Mouse (Mus musculus): Measurements from ENCODE around the gene Hhat. TPM values are rescaled to one million over a fixed set of nuclear protein-coding genes. Genes with fewer than 3 reads are reported as not detected.

Gene Hhat
- total RNA-seq, 2 experiments from 2014 or later, result 1.2 to 2.3 TPM

- peak in 1 of 2 experiments; percentile 22 for DNase-seq (ENCODE audit: low spot score in 2 of 2)
Measured at GRCm38 (mm10) chr1:192651981-192652605, 118.9 kb downstream of the Hhat start.

DNA sequence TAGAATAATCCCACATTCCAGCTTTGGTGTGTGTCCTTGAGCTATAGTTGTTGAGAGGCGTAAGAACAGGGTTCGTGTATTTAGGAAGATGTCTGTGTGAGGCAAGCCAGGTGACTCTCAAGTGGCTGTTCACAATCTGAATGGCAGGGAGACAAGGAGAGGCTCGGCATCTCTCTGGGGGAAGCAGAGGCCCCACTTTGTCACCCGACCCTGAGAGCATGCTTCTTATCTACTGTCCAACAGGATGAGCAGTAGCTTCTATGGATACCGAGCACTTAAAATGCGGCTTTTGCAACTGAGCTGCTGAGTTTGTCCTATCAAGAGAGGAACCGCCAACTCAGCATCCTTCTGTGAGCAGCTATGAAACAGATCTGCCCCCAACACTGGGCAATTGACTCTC, 120.4 kb downstream of the Hhat start:
- DNase-seq (ENCODE audit: low spot score in 2 of 2), result no peak

DNA sequence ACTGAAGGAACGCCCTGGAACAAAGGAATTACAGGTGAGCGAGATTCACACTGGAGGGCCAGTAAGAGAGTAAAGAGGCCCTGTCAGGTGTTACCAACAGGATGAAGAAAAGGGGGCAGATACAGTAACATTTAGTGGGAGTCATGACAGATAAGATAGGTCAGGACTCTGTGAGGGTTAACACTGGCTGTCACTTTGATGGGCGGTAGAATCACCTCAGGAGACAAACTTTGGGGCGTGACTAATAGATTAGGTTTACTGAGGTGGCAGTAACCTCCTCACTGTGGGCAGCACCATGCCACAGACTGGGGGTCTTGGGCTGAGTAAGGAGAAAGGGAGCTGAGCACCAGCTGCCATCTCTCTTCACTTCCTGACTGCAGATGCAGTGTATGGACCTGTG, 121.0 kb downstream of the Hhat start:
- no peak for DNase-seq (ENCODE audit: low spot score in 2 of 2)

DNA sequence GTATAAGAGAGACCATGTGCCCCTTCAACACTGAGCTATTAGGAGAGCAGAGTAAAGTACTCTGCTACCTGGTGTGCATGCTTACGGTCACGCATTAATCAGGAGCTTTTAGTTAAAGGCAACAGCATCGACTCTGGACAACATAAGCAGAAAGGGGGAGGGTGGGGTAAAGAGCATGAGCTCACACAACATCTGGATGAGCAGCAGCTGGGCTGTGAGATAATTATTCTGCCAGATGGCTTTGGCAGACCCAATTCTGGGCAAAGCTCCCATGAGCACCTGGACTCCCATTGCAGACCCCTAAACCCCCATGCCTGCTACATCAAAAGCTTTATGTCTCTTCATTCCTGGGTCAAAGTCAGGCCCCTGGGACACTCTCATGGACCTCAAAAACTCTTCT, 121.8 kb downstream of the Hhat start:
- no peak for DNase-seq (ENCODE audit: low spot score in 2 of 2)

GRCm38 (mm10) chr1:192647361-192647760, 123.7 kb downstream of the Hhat start:
- DNase-seq (ENCODE audit: low spot score in 2 of 2), result no peak

DNA sequence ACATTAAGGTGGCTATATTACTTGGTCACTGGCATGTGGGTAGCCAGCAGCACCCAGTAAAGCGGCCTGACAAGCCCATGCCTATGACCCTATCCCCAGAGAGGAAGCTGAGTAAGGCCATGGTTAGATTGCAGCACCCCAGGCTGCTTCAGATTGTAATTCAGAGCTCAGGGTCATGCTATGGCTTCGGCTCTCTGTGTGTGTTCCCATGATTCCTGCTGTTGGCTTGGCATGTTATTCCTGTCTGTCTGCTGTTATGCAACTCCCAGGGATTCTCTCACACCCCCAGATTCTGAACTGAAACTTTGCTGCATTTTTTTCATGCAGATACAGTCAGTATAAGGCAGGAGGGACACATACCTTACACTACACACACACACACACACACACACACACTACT, 128.9 kb downstream of the Hhat start:
- no peak for DNase-seq (ENCODE audit: low spot score in 2 of 2)

GRCm38 (mm10) chr1:192639175-192639574, 131.8 kb downstream of the Hhat start:
- DNase-seq (ENCODE audit: low spot score in 2 of 2), result no peak

DNA sequence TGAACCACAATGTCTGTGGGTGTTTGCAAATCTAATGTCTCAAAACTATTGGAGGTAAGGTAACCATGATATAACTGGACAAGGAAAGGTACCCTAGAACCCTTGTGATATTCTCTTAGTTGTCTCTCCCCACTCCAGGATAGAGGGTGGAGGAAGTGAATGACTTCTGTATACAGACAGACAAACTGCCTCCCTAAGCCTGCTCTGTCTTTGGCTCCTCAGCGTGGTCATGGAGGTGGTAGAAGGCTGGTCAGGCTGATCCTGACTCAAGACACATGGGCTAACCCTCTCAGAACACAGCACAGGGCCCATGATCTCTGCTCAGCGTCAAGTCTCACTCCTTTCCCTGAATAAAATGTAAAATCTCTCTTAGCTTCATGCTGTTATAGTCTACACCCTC, 149.2 kb downstream of the Hhat start:
- no peak for DNase-seq (ENCODE audit: low spot score in 2 of 2)

DNA sequence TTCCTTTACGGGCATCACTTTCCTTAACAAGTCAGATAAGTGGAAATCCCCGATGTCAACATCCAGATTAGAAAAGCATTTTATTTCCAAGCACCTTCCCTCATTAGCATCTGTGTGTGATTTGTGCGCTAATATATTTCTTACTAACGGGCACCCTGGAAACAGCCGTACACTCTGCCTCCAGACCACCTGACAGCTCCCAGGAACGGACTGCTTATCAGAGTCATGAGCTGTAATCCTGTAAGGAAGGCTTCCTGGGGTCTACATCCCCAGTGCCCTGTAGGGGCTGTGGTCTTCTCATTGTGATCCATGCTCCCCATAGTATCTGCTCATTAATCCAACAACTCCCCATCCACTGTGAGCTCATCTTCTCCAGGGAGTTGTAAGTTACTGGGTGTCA, 157.8 kb downstream of the Hhat start:
- DNase-seq (ENCODE audit: low spot score in 2 of 2), result no peak

DNA sequence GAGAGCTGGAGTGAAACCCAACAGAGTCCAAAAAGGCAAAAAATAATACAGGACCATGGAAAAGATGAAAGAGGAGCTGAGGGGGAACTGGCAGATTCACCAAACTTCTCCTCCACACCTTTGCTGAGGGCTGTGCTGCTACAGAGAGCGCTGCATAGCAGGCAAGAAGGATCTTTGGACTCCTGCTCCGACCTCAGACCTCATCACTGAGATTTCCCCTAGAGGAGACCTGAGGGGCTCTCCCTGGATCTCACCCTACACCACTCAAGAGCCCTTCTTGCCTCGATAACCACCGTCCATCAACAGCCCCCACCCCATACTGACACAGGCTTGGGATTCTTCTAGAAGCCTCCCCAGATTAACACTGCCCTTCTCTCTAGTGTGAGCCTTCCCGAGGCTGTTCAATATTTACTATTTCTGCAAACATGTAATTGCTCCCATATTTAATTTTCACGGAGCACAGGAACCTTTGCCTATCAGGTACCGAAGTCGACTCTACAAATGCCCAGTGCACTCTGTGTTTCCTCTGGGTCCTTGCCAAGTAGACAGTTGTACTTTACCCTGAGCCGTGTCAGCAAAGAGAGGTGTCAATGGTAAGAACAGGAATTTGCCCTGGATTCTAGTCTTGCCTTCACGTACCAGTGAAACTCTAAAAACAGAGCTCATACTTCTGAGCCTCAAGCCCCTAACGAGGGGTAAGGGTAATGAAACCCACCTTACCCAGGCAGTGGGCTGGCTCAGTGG, 158.9 kb downstream of the Hhat start:
- no peak for DNase-seq (ENCODE audit: low spot score in 2 of 2)

DNA sequence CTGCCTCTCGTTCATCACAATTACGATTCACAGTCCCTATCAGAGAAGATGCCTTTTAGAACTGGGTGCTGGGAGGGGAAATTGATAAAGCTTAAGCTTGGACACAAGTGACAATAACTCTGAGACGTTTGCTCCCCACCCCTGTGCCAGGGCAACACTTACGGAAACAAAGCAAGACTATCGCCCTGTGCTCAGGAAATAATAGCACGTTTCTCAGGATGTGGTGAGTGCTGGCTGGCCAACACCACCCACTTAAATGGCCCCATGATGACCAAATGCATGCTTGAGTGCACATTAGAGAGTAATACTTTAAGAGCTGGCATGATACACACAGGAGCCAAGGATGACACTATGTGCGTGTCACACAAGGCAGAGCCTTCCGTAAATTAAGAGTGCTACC, 164.1 kb downstream of the Hhat start:
- DNase-seq (ENCODE audit: low spot score in 2 of 2), result no peak

GRCm38 (mm10) chr1:192604413-192604812, 166.6 kb downstream of the Hhat start:
- no peak for DNase-seq (ENCODE audit: low spot score in 2 of 2)

DNA sequence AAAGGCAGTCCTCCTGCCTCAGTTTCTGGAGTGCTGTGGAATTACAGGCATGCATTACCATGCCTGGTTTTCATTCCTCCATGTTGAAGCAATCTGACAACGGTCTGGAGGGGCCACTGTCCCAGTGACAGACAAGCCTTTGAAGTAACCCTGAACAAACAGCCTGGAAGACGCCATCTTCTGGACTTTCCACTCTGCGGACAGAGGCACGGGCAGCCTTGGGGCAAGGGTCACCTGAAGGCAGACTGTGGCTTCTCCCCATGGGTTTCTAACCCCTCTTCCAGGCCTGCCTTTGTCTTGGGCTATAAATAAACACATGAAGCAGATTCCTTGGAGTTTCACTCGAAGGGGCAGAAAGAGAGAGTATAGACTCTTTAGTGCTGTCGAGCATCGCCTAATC, 167.5 kb downstream of the Hhat start:
- DNase-seq (ENCODE audit: low spot score in 2 of 2), result no peak

- DNase-seq (ENCODE audit: low spot score in 2 of 2), result no peak
Measured at GRCm38 (mm10) chr1:192601206-192601605, 169.8 kb downstream of the Hhat start.

- no peak for DNase-seq (ENCODE audit: low spot score in 2 of 2)
Measured at GRCm38 (mm10) chr1:192599746-192600145, 171.3 kb downstream of the Hhat start.

DNA sequence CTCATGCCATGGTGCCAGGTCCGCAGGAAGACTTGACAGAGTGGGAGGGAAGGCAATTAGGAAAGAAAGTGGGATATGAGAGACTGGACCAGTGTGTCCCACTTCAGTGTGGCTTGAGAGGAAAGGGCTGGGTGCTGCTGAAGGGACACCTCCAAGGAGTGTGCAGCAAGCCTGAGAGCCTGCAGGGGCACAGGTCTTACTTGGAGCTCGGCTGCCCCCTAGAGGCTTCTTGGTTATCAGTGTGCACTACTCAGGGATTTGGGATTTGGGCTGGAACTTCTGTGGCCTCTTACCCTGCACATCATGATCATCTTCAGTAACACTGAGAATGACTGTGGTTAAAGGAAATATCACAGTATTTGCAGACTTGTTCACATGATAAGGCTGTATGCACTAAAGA, 172.6 kb downstream of the Hhat start:
- peak; percentile 86 to 90 for DNase-seq (ENCODE audit: low spot score in 2 of 2)

DNA sequence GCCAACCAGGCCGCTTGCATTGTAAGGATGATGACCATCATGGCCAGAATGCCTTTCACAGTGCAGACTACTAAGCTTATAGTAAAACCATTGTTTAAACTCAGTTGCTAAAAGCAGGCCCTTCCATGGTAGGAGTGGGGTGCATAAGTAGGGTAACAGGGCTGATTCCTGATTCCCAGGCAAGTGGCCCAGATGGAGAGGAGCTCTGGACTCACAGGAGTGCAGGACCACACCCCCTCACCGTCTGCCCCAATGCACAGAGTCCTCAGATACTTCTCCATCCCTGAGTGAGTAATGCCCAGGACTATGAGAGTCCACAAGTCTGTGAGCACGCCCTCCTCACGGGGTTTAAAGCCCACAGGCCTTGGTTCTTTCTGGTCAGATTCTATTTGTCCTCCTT, 175.6 kb downstream of the Hhat start:
- no peak for DNase-seq (ENCODE audit: low spot score in 2 of 2)

GRCm38 (mm10) chr1:192593492-192593891, 177.5 kb downstream of the Hhat start:
- DNase-seq (ENCODE audit: low spot score in 2 of 2), result no peak

GRCm38 (mm10) chr1:192587451-192587850, 183.6 kb downstream of the Hhat start:
- DNase-seq (ENCODE audit: low spot score in 2 of 2), result peak in 1 of 2 experiments; percentile 12

- DNase-seq (ENCODE audit: low spot score in 2 of 2), result no peak
Measured at GRCm38 (mm10) chr1:192585289-192585688, 185.7 kb downstream of the Hhat start.

- no peak for DNase-seq (ENCODE audit: low spot score in 2 of 2)
Measured at GRCm38 (mm10) chr1:192582921-192583320, 188.1 kb downstream of the Hhat start.

DNA sequence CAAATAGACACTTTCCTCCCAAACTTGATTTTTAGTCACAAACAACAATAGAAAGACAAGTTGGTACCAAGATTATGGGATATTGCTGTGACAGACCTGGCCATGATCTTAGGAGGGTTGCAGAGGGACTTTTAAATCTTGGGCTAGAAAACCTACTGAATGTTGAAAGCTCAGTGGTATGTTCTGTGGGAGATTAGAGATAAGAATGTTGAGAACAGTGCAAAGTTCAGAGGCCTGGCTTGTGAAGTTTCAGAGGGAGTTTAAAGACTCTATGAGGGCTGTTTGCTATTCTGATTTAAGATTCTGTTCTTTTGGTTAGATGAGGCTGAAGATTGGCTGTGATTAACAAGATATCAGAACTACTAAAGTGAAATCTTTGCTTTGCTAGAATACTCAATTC, 206.3 kb downstream of the Hhat start:
- no peak for DNase-seq (ENCODE audit: low spot score in 2 of 2)

GRCm38 (mm10) chr1:192559341-192559740, 211.7 kb downstream of the Hhat start:
- DNase-seq (ENCODE audit: low spot score in 2 of 2), result no peak
